Mouse (Mus musculus): ENCODE data around the gene Daxx. TPM values are rescaled to one million over a fixed set of nuclear protein-coding genes. Genes with fewer than 3 reads are reported as not detected.
"Not testable (repeated sequence)": the region's sequence is repeated elsewhere in the genome, so short reads cannot be mapped to it uniquely, and the experiment has no call there.

Daxx gene
- polyA plus RNA-seq (2015; fragmentation: Nextera tagmentation; extraction: Ambion mirVana): 50.3 and 55.9 TPM in 2 replicates

DNA sequence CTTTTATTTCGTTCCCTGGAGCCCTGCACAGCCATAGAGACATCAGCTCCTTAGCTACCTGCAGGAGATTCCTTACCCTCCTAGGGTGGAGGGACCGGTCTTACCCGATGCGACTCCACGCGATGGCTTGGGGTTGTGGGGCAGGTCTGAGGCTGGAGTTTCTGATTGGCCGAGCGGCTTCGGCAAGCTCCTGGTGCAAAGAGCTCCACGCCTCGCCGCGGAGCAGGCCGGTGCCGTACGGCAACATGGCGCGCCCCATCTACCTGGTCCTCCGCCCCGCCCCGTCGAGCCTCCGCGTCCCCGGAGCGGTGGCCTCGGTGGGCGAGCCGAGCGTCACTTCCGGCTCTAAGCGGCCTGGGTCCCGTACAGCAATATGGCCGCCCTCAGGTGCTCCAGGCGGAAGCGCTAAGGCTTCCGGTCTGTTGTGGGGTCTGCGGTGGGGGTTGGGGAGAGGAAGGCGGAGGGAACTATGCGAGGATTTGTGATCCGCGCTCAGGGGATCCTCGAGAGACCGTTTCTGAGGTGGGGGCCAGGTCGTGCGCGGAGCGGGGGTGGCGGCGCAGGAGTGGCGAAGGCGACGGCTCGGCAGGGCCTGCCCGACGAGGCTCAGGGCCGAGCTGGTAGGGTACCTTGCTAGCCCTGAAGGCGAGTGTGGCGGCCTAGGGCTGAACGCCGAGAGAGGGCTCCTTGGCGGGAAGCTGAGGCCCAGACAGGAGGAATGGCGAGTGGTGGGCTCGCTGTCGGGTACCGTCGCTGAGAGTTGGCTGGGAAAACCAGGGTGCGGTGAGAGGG lies at the start of gene Daxx:
TSS of gene Daxx (plus strand) at position 338 of the 792 bp plus-strand sequence.
- peak within 1 kb of the TSS; percentile 93 for H3K4me2 ChIP-seq
- H3K4me3 ChIP-seq: peak within 1 kb of the TSS; percentile 72
- peak within 1 kb of the TSS; percentile 84 for H3K27ac ChIP-seq (replicated peaks)
- H3K4me1 ChIP-seq (replicated peaks): peaks cover 29% of the 10 kb centered on the region
- no peaks in the 10 kb centered on the region for H3K9me3 ChIP-seq
- under 1% methylated on average over 68 of the region's 68 CpGs for WGBS
- ATAC-seq (ENCODE audit: low FRiP score, low read depth): peak; percentile 98
- no peaks in the 10 kb centered on the region for H3K27me3 ChIP-seq
- H3K9ac ChIP-seq: peak within 1 kb of the TSS; percentile 81
- H3K36me3 ChIP-seq: peaks cover 28% of the 10 kb centered on the region

- 35% methylated on average over 9 of the region's 9 CpGs for WGBS
- Histone ChIP-seq H3K4me1 (replicated peaks) (no peaks in the 10 kb centered on the region), H3K9me3 (no peaks in the 10 kb centered on the region), H3K27me3 (no peaks in the 10 kb centered on the region), H3K36me3 (no peaks in the 10 kb centered on the region), H3K27ac (replicated peaks) (no peak overlapping the region), H3K4me2 (no peak overlapping the region), H3K9ac (no peak overlapping the region), H3K4me3 (no peak overlapping the region)
- no peak for ATAC-seq (ENCODE audit: low FRiP score, low read depth)
These were observed 43.7 kb upstream of the Daxx start for GRCm38 (mm10) chr17:33865330-33866030.

- WGBS: 87% methylated on average over 3 of the region's 12 CpGs
- ATAC-seq (ENCODE audit: low FRiP score, low read depth); H3K4me2 ChIP-seq; H3K4me1 ChIP-seq (replicated peaks); H3K4me3 ChIP-seq; H3K36me3 ChIP-seq; H3K9me3 ChIP-seq; H3K9ac ChIP-seq; H3K27me3 ChIP-seq; H3K27ac ChIP-seq (replicated peaks): not testable (repeated sequence)
These were observed 35.7 kb upstream of the Daxx start, which contains the start of gene Gm7029 for GRCm38 (mm10) chr17:33873537-33873936. TSS of gene Gm7029 (plus strand) at chr17:33873837.

DNA sequence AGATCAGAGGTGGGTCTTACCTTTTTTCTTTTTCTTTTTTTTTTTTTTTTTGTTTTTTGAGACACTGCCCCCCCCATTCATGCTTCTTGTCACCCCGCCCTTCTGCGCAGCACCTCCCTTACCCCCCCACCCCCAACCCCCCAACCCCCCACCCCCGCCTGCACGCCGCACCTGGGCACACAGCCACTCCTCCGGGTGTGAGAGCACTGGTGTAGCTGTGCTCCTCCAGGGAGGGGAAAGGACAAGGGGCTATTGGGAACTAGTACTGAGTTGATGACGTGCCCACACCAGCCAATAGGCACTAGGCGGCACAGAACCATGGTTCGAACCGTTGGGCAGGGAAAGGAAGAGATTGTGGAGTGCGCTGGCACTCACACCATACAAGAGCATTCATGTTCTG lies 34.8 kb upstream of the Daxx start:
- 85% methylated on average over 11 of the region's 11 CpGs for WGBS
- no peak overlapping the region for H3K27ac ChIP-seq (replicated peaks)

DNA sequence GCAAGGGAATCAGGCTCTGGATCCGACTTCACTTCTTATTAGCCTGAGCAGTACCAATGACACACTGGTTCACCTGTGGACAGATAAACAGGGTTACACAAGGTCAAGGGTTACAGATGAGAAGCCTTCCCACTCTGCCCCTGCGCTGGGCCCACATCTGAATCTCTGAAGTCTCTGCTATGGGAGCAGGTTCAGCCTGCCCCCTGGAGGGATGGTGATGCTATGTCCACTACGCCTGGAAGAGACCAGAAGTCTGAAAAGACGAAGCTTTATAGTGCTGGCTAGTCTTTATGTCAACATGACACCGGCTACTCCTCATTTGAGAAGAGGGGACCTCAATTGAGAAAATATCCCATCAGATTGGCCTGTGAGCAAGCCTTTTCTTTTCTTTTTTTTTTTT lies 33.4 kb upstream of the Daxx start:
- H3K27me3 ChIP-seq; H3K4me2 ChIP-seq; H3K9ac ChIP-seq; H3K4me1 ChIP-seq (replicated peaks); H3K36me3 ChIP-seq; ATAC-seq (ENCODE audit: low FRiP score, low read depth); H3K4me3 ChIP-seq; H3K9me3 ChIP-seq; H3K27ac ChIP-seq (replicated peaks): not testable (repeated sequence)
- 82% methylated on average over 5 of the region's 5 CpGs for WGBS

More for the DNA sequence above, 34.8 kb upstream of the Daxx start:
- no peak for ATAC-seq (ENCODE audit: low FRiP score, low read depth)
- H3K4me2 ChIP-seq: no peak overlapping the region
- no peak overlapping the region for H3K9ac ChIP-seq
- H3K36me3 ChIP-seq: no peaks in the 10 kb centered on the region
- H3K27me3 ChIP-seq: no peaks in the 10 kb centered on the region
- no peaks in the 10 kb centered on the region for H3K4me1 ChIP-seq (replicated peaks)
- no peaks in the 10 kb centered on the region for H3K9me3 ChIP-seq
- H3K4me3 ChIP-seq: no peak overlapping the region

GRCm38 (mm10) chr17:33884320-33884719 lies 24.9 kb upstream of the Daxx start:
- H3K9ac ChIP-seq; H3K4me3 ChIP-seq; H3K36me3 ChIP-seq; ATAC-seq (ENCODE audit: low FRiP score, low read depth); H3K9me3 ChIP-seq; H3K27me3 ChIP-seq; H3K4me1 ChIP-seq (replicated peaks); H3K27ac ChIP-seq (replicated peaks); H3K4me2 ChIP-seq: not testable (repeated sequence)
- WGBS: 97% methylated on average over 10 of the region's 11 CpGs

- 76% methylated on average over 2 of the region's 2 CpGs for WGBS
- H3K9ac ChIP-seq; H3K4me1 ChIP-seq (replicated peaks); H3K4me2 ChIP-seq; H3K36me3 ChIP-seq; H3K27me3 ChIP-seq; ATAC-seq (ENCODE audit: low FRiP score, low read depth); H3K9me3 ChIP-seq; H3K4me3 ChIP-seq; H3K27ac ChIP-seq (replicated peaks): not testable (repeated sequence)
These were observed 21.4 kb upstream of the Daxx start for GRCm38 (mm10) chr17:33887802-33888201.

DNA sequence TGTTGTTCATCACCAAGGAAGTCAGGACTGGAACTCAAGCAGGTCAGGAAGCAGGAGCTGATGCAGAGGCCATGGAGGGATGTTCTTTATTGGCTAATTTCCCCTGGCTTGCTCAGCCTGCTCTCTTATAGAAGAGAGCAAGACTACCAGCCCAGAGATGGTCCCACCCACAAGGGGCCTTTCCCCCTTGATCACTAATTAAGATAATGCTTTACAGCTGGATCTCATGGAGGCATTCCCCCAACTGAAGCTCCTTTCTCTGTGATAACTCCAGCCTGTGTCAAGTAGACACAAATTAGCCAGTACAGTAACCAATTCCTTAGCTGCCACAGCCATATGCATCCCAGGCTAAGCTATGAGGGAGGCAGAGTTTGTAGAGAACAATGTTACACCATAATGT lies 21.0 kb upstream of the Daxx start:
- not testable (repeated sequence) for H3K4me1 ChIP-seq (replicated peaks); H3K9me3 ChIP-seq; H3K4me2 ChIP-seq; ATAC-seq (ENCODE audit: low FRiP score, low read depth); H3K27me3 ChIP-seq; H3K9ac ChIP-seq; H3K27ac ChIP-seq (replicated peaks); H3K36me3 ChIP-seq; H3K4me3 ChIP-seq

DNA sequence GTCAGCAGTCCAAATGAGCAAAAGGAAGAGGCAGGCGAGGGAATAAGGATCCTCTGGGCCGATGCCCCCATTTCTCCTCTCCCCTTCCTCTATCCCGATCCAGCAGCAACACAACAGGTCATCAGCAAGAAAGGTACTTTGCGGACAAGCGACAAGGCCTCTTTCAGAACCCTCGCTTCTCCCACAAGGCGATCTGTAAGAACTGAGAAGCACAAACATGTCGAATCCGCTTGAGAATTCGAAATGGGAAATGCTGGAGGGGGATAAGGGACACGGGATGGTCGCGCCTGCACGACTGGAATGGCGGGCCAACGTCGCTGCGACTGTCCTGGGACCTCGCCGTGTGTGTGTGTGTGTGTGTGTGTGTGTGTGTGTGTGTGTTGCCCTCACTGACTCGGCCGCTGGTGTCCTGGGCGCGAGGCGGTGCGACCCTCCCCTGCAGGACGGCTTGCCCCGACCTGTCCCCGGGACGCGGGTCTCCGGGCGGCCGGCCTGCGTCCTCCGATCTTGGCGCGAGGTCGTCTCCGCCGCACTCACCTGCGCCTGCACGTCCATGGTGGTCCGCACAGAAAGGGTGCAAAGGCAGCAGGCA lies 19.2 kb upstream of the Daxx start:
- WGBS: 0% methylated on average over 37 of the region's 44 CpGs
- H3K9ac ChIP-seq: peak overlapping the region; percentile 39
- H3K4me2 ChIP-seq: peak overlapping the region; percentile 85
- H3K9me3 ChIP-seq; H3K36me3 ChIP-seq; ATAC-seq (ENCODE audit: low FRiP score, low read depth); H3K4me1 ChIP-seq (replicated peaks); H3K27me3 ChIP-seq; H3K27ac ChIP-seq (replicated peaks): not testable (repeated sequence)
- H3K4me3 ChIP-seq: peak overlapping the region; percentile 62

DNA sequence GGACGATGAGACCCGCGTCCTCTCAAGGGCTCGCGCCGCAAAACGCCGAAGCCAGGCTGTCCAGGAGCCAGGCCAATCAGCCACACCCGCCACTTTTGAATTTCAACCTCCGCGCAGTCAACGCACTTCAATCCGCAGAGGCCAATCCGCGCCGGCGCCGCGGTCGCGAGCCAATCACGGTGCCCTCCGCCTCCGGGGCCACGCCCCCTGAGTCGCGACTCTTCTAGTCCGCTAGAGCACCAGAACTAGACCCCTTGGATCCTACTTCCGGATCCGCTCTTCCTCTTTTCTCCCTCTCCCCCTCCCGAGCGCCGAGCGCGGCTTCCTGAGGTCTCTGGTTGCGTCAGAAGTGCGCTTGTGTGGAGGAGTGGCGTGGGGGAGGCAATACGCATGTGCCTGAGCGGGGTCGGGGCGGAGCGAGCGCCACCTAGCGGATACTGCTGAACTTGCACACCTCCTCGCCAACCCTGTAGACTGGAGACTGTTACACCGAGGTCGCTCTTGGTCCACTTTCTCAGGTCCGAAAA lies 18.6 kb upstream of the Daxx start, which contains the start of gene Kifc1:
TSS of gene Kifc1 (minus strand) at position 129 of the 527 bp plus-strand sequence.
- no peaks in the 10 kb centered on the region for H3K36me3 ChIP-seq
- ATAC-seq (ENCODE audit: low FRiP score, low read depth): peak; percentile 100
- 1% methylated on average over 49 of the region's 49 CpGs for WGBS
- peak within 1 kb of the TSS; percentile 39 for H3K9ac ChIP-seq
- peak within 1 kb of the TSS; percentile 62 for H3K4me3 ChIP-seq
- no peaks in the 10 kb centered on the region for H3K9me3 ChIP-seq
- H3K27me3 ChIP-seq: no peaks in the 10 kb centered on the region
- peaks cover 4% of the 10 kb centered on the region; the same call in 1 of the 2 replicates for H3K4me1 ChIP-seq (replicated peaks)
- no peak within 1 kb of the TSS for H3K27ac ChIP-seq (replicated peaks)
- H3K4me2 ChIP-seq: peak within 1 kb of the TSS; percentile 85

DNA sequence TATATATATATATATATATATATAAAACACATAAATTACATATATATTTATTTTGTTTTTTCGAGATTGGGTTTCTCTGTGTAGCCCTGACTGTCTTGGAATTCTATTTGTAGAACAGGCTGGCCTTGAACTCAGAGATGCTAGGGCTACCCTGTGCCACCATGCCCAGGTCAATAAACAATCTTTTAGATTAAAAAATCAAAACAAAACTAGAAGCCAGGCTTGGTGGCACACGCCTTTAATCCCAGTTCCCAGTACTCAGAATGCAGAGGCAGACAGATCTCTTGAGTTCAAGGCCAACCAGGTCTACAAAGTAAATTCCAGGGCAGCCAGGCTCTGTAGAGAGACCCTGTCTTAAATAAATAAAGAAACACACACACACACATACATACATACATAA lies 17.9 kb upstream of the Daxx start:
- 68% methylated on average over 2 of the region's 2 CpGs for WGBS
- Histone ChIP-seq H3K27me3 (no peaks in the 10 kb centered on the region), H3K4me3 (no peak overlapping the region), H3K4me2 (no peak overlapping the region), H3K9me3 (no peaks in the 10 kb centered on the region), H3K4me1 (replicated peaks) (peaks cover 4% of the 10 kb centered on the region; the same call in 1 of the 2 replicates), H3K36me3 (no peaks in the 10 kb centered on the region), H3K27ac (replicated peaks) (no peak overlapping the region), H3K9ac (no peak overlapping the region)
- ATAC-seq (ENCODE audit: low FRiP score, low read depth): no peak

DNA sequence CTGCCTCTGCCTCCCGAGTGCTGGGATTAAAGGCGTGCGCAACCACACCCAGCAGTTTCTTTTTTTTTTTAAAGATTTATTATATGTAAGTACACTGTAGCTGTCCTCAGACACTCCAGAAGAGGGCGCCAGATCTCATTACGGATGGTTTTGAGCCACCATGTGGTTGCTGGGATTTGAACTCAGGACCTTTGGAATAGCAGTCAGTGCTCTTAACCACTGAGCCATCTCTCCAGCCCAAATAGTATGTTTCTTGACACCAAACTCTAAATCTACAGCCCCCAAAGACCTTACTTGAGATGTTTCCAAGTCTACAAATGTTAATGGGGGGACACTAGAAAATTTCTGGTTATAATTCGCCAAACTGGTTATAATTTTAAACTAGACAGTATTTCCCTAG lies 17.3 kb upstream of the Daxx start:
- 68% methylated on average over 6 of the region's 6 CpGs for WGBS
- not testable (repeated sequence) for H3K9me3 ChIP-seq; H3K4me3 ChIP-seq; H3K27ac ChIP-seq (replicated peaks); H3K4me2 ChIP-seq; H3K4me1 ChIP-seq (replicated peaks); H3K9ac ChIP-seq; H3K27me3 ChIP-seq; ATAC-seq (ENCODE audit: low FRiP score, low read depth); H3K36me3 ChIP-seq
